Mouse (Mus musculus): ENCODE results near the gene Iqch.

GRCm38 (mm10) chr9:63382761-63383160 lies 219.5 kb downstream of the Iqch start:
- TF ChIP-seq POLR2A (IDR thresholded peaks at IDR 0.05; ENCODE audit: low read depth, low read length): no peak
- TF ChIP-seq CTCF (conservative IDR thresholded peaks at IDR 0.05; ENCODE audit: insufficient read depth, insufficient read length, low read depth, low read length): no peak

Data from kidney, adult 2 months (tissue).